Mouse (Mus musculus): Measurements from ENCODE around the gene Hagh. TPM values are rescaled to one million over a fixed set of nuclear protein-coding genes. Genes with fewer than 3 reads are reported as not detected.
A peak's percentile ranks its signal among the peaks of the same experiment; 100 is the strongest.

Gene Hagh
- polyA plus RNA-seq, 1 experiment from 2014 or later: 27.6 TPM

DNA sequence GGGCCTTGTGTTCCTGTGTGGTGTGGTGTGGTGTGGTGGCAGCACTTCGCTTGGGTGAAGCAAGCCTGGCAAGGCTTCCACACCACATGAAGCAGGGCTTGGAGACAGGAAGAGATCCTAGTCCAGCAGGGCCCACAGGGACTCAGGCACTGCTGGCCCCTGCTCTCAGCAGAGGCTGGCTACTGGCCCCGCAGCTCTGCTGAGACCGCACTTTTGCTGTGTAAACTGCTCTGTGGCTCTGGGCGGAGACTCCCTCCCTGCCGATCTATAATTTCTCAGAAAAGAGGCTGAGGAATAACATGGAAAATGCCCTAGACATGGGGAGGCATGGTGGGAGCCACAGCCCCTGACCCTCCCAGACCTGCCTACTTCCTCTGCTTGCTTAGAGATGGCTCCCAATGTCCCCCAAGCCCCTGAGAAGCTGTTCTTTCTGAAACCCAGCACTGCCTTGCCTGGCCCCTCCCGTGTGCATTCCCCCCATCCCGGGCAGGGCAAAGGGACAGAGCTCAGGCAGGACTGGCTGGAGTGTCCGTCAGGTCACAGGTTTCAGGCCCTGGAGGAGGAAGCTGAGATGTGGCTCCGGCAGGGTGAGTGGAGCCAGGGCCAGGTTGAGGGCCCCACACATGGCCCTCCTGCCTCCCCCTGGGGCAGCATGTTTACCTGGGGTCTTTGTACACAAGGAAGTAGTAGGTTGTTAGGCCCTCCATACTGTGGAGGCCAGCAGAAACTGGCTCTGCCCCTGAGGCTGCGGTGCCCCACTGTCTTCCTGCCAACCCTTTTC lies 37.6 kb downstream of the Hagh start:
- WGBS: 51% methylated on average over 10 of the region's 10 CpGs
- H3K27ac ChIP-seq: no peak overlapping the region
- H3K4me1 ChIP-seq: 0 out of 2 replicates have a peak, but pooled peaks cover 6% of the 10 kb centered on the region
- no peak for ATAC-seq (ENCODE audit: low FRiP score, low read depth)
- H3K4me2 ChIP-seq (replicated peaks): no peak overlapping the region
- peak overlapping the region; percentile 39 for H3K9ac ChIP-seq
- no peak overlapping the region for H3K4me3 ChIP-seq
- no peaks in the 10 kb centered on the region for H3K36me3 ChIP-seq
- no peaks in the 10 kb centered on the region for H3K27me3 ChIP-seq
- H3K9me3 ChIP-seq: no peaks in the 10 kb centered on the region

DNA sequence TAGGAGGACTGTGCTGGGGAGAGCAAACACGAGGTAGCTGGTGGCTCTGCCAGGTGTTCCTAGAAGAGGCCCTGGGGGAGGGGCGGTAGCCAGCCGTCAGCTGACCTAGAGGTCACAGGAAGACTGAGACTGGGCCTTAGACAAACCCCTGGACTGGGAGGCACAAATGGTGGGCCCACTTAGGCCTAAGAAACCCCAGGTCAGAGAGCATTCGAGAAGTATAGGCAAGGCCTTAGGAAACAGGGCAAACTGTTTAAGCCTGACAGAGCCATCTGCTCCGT lies 38.1 kb downstream of the Hagh start:
- Histone ChIP-seq H3K4me1 (0 out of 2 replicates have a peak, but pooled peaks cover 6% of the 10 kb centered on the region), H3K36me3 (peaks cover 5% of the 10 kb centered on the region), H3K4me3 (no peak overlapping the region), H3K27me3 (no peaks in the 10 kb centered on the region), H3K27ac (no peak overlapping the region), H3K9ac (peak overlapping the region; percentile 39), H3K9me3 (no peaks in the 10 kb centered on the region), H3K4me2 (replicated peaks) (no peak overlapping the region)
- ATAC-seq (ENCODE audit: low FRiP score, low read depth): no peak
- 24% methylated on average over 5 of the region's 5 CpGs for WGBS

DNA sequence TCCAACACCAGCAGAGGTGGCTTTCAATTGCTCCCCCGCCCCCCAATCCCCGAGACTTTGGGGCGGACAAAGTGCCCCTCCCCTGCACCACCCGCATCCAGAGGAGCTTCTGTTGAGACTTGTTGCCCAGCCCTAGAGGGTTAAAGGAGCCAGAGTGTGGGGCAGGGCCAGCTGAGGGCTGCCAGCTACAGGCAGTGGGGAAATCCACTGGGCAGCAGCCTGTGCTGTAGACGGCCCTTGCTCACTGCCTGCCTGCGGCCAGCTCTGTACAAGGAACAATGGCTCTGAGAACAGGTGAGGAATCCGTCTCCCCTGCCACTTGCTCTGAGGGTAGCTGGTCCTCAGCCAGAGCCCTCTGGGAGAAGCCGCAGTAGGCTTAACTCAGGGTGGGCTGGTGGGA lies 38.6 kb downstream of the Hagh start:
- H3K4me1 ChIP-seq: 0 out of 2 replicates have a peak, but pooled peaks cover 6% of the 10 kb centered on the region
- H3K27ac ChIP-seq: no peak overlapping the region
- WGBS: 70% methylated on average over 8 of the region's 8 CpGs
- peak overlapping the region; percentile 39; the same call in 1 of the 2 replicates for H3K9ac ChIP-seq
- no peak for ATAC-seq (ENCODE audit: low FRiP score, low read depth)
- no peaks in the 10 kb centered on the region for H3K9me3 ChIP-seq
- no peaks in the 10 kb centered on the region for H3K27me3 ChIP-seq
- H3K36me3 ChIP-seq: peaks cover 10% of the 10 kb centered on the region
- H3K4me2 ChIP-seq (replicated peaks): no peak overlapping the region
- H3K4me3 ChIP-seq: no peak overlapping the region

DNA sequence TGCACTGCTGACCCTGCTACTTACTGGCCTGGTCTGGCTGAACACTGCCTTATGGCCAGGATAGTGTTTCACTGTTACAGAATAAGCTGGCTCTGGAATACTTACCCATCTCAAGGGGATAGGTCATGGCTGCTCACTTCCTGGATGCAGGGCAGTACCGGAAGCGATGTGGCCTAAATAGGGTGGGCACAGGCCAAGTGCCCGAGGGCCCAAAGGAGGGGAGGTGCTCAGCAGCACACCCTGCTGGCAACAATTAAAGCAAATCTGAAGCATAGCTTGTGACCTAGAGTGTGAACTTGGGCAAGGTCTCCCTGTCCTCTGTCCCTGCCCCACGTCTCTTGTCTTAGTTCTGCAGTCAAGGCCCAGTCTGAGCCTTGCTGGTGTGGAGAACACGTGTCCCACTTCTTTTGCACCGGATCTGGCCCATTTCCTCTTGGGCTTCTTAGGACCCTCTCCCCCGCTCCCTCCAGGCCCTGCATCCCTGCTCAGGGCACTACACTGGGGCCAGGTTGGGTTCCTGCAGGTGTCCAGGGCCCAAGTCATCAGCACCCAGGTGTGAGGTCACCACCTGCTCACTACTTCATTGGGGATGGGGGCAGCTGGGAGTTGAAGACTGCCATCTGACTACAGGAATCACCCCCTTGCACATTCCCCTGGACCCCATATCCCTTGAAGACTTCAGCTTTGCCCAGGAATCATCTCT lies 41.9 kb downstream of the Hagh start:
- Histone ChIP-seq H3K27me3 (no peaks in the 10 kb centered on the region), H3K27ac (no peak overlapping the region), H3K4me2 (replicated peaks) (no peak overlapping the region), H3K9ac (no peak overlapping the region), H3K36me3 (peaks cover 22% of the 10 kb centered on the region), H3K4me3 (no peak overlapping the region), H3K4me1 (peaks cover 14% of the 10 kb centered on the region), H3K9me3 (no peaks in the 10 kb centered on the region)
- ATAC-seq (ENCODE audit: low FRiP score, low read depth): no peak
- WGBS: 45% methylated on average over 7 of the region's 7 CpGs

DNA sequence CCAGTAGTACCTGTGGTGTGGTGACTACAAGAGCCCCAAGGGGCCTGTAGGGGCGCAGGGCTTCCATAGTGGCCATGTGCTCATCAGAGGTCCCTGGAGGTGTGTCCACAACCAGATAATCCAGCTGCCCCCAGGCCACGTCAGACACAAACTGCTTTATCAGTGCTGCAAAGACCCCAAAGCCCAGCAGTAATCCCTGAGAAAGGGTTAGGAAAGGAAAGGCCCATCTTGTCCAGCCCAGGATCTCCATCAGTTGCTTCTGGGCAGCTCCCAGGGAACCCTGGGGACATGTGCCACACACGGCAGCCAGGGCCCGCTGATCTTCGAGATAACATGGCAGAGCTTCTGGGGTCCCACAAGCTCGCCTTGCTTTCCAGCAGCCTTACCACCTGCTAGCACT lies 44.4 kb downstream of the Hagh start:
- H3K27me3 ChIP-seq: no peaks in the 10 kb centered on the region
- no peak overlapping the region for H3K4me2 ChIP-seq (replicated peaks)
- peaks cover 22% of the 10 kb centered on the region for H3K36me3 ChIP-seq
- no peak overlapping the region for H3K9ac ChIP-seq
- no peak for ATAC-seq (ENCODE audit: low FRiP score, low read depth)
- H3K4me1 ChIP-seq: peaks cover 25% of the 10 kb centered on the region
- 87% methylated on average over 6 of the region's 6 CpGs for WGBS
- H3K4me3 ChIP-seq: no peak overlapping the region
- no peak overlapping the region for H3K27ac ChIP-seq
- H3K9me3 ChIP-seq: no peaks in the 10 kb centered on the region

DNA sequence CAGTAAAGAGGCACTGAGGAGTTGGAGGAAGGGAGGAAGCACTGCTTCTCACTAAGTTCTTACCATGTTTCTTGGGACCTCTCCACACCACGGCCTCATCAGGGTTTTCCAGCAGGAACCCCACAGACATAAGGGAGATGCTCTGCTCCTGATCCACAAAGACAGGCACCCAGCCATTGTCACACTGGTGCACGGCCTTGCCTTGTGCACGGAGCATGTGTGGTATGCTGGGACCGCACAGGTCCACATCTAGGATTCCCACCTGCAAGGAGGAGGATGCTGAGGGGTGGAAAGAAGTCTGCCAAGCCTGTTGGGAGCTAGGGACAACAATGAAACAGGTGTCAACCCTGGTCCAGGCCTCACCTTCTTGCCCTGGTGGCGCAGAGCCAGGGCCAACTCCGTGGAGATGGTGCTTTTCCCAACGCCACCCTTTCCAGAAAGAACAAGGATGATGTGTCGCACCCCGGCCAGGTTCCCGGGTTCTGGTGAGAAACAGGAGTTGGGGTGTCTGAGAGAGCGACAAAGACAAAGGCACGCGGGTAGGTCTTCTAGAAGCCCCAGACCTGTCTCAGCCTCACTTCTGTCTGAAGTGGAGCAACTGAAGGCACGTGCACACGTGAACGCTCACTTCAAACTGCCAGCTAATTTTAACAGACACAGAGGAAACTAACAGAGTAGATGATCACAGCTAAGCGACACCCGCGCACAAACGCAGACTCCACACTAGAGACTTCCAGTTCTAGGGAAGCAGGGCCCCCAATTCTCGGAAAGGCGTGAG lies 45.6 kb downstream of the Hagh start:
- Histone ChIP-seq H3K4me2 (replicated peaks) (peak overlapping the region; percentile 94), H3K27me3 (no peaks in the 10 kb centered on the region), H3K9me3 (no peaks in the 10 kb centered on the region), H3K9ac (peak overlapping the region; percentile 72), H3K4me3 (peak overlapping the region; percentile 76), H3K36me3 (peaks cover 32% of the 10 kb centered on the region), H3K27ac (no peak overlapping the region), H3K4me1 (peaks cover 25% of the 10 kb centered on the region)
- ATAC-seq (ENCODE audit: low FRiP score, low read depth): no peak
- 27% methylated on average over 22 of the region's 22 CpGs for WGBS

DNA sequence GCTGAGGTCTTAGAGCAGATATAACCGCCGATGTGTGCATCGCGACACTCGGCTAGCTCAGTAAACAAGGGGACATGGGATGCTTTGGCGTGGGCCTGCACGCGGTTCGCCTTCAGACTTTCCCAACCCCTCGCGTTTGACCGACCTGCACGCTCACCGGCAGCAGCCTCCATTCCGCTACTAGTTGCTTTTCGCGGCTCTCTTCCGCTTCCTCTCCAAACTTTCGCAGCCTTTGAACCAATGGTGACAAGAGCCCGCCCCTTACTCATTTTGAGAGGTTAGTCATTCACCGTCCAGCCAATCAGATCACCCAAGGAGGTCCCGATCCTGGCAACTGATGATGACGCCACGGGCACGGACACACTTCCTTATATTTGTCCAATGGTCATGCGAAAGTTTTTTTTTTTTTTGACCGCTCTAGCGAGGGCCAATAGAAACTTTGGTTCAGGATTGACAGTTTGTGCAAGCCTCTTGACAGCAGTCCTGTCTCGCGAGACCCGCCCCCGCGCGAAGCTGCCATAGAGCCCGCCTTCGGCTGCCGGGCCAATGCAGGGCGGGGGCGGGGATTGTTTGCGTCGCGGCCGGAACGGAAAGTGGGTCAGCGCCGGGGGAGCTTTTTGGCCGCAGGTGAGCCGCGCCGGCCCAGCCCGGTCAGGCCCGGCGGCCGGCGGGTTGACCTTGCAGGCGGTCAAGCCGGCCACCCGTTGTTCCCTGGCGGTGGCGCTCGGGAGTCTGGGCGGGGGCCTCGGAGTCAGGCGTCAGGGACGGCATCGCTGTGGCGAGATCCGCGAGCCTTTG lies 46.4 kb downstream of the Hagh start, which contains the start of the genes Nubp2 and Spsb3:
TSS of gene Nubp2 (minus strand) at position 216 of the 798 bp plus-strand sequence.
TSS of gene Spsb3 (plus strand) at position 510 of the 798 bp plus-strand sequence.
- ATAC-seq (ENCODE audit: low FRiP score, low read depth): peak; percentile 97
- WGBS: under 1% methylated on average over 69 of the region's 69 CpGs
- no peaks in the 10 kb centered on the region for H3K27me3 ChIP-seq
- H3K9ac ChIP-seq: peak within 1 kb of the TSS; percentile 86
- peak within 1 kb of the TSS; percentile 86 for H3K4me3 ChIP-seq
- no peak within 1 kb of the TSS; the same call in 1 of the 2 replicates for H3K27ac ChIP-seq
- peaks cover 25% of the 10 kb centered on the region for H3K4me1 ChIP-seq
- peak within 1 kb of the TSS; percentile 98 for H3K4me2 ChIP-seq (replicated peaks)
- H3K36me3 ChIP-seq: peaks cover 40% of the 10 kb centered on the region
- H3K9me3 ChIP-seq: no peaks in the 10 kb centered on the region

DNA sequence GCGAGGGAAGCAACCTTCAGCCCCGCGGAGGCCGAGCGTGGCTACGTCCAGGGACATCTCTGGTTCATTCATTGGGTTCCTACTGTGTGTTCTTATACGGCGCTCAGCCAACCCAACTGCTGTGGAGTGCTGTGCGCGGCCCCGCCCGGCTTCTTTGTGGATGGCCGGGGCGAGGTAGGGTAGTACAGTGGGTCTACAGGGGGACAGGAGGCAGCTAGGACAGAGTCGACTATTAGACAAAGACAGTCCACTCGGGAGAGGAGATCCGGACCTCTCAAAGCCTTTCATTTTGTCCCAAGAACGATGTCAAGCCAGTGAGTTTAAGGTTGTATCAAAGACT lies 47.0 kb downstream of the Hagh start:
- Histone ChIP-seq H3K27me3 (no peaks in the 10 kb centered on the region), H3K4me2 (replicated peaks) (peak overlapping the region; percentile 98), H3K36me3 (peaks cover 46% of the 10 kb centered on the region), H3K9ac (peak overlapping the region; percentile 86), H3K4me3 (peak overlapping the region; percentile 86), H3K4me1 (peaks cover 25% of the 10 kb centered on the region), H3K9me3 (no peaks in the 10 kb centered on the region), H3K27ac (no peak overlapping the region)
- ATAC-seq (ENCODE audit: low FRiP score, low read depth): peak; percentile 4; the same call in 1 of the 2 replicates
- under 1% methylated on average over 18 of the region's 18 CpGs for WGBS

DNA sequence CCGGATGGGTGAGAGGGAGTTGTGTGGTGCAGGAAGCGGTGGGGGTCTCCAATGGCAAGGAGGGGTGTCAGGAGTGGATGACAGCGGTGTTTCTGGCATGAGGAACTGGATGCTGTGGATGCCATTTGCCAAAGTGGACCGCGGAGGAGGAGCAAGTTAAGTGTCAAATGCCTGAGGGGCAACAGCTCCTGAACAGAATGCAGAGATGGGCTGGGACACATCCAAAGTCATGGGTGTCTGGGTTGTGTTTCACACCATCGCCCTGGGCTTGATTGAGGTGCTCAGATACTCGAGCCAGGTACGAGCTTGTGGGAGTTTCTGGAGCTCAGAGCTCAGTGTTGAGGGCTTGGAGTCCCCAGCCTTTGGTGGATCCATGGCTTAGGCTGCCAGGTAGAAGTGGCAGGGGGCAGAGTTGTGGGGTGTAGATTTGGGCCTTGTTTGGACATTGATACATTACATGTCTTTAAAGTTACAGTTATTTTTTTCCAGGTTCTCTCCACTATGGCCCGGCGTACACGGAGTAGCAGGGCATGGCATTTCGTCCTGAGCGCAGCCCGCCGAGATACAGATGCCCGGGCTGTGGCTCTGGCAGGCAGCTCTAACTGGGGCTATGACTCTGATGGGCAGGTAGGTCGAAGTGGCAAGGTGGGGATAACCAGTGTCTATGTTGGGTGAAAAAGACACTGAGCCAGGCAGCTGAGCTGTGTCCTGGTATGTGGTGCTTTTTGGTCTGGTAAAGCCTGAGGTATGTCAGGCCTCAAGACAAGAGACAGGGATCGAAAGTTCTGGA lies 47.5 kb downstream of the Hagh start:
- Histone ChIP-seq H3K36me3 (peaks cover 52% of the 10 kb centered on the region), H3K27me3 (no peaks in the 10 kb centered on the region), H3K4me2 (replicated peaks) (peak overlapping the region; percentile 98), H3K9ac (peak overlapping the region; percentile 86), H3K4me3 (peak overlapping the region; percentile 86), H3K27ac (no peak overlapping the region), H3K9me3 (no peaks in the 10 kb centered on the region), H3K4me1 (peaks cover 25% of the 10 kb centered on the region)
- 65% methylated on average over 18 of the region's 18 CpGs for WGBS
- no peak for ATAC-seq (ENCODE audit: low FRiP score, low read depth)

DNA sequence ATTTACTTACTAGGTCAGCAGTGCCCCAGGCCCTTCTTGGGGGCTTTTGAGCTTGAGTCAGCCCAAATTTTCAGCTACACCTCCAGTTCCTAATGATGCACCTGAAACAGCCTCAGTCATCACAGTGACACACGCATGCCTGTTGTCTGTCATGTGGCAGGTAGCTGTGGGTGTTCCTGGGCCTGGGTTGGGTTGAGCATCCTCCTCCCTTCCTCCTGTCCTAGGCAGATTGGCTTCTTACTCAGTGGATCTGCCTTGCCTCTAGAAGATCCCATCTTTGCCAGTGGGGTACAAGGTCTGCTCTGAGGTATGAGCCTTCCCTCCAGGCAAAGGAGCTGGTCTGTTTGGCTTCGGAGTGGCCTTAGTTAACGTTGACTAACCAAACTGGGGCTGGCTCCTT lies 48.9 kb downstream of the Hagh start:
- ATAC-seq (ENCODE audit: low FRiP score, low read depth): no peak
- H3K4me1 ChIP-seq: peaks cover 30% of the 10 kb centered on the region
- no peaks in the 10 kb centered on the region for H3K9me3 ChIP-seq
- H3K4me2 ChIP-seq (replicated peaks): no peak overlapping the region
- WGBS: 92% methylated on average over 3 of the region's 3 CpGs
- peaks cover 53% of the 10 kb centered on the region for H3K36me3 ChIP-seq
- no peak overlapping the region for H3K4me3 ChIP-seq
- H3K27ac ChIP-seq: no peak overlapping the region
- H3K27me3 ChIP-seq: no peaks in the 10 kb centered on the region
- no peak overlapping the region for H3K9ac ChIP-seq

Data from limb, embryonic 13.5 days (tissue).